Mouse (Mus musculus): ENCODE data around the gene Ilf2.

Gene Ilf2

DNA sequence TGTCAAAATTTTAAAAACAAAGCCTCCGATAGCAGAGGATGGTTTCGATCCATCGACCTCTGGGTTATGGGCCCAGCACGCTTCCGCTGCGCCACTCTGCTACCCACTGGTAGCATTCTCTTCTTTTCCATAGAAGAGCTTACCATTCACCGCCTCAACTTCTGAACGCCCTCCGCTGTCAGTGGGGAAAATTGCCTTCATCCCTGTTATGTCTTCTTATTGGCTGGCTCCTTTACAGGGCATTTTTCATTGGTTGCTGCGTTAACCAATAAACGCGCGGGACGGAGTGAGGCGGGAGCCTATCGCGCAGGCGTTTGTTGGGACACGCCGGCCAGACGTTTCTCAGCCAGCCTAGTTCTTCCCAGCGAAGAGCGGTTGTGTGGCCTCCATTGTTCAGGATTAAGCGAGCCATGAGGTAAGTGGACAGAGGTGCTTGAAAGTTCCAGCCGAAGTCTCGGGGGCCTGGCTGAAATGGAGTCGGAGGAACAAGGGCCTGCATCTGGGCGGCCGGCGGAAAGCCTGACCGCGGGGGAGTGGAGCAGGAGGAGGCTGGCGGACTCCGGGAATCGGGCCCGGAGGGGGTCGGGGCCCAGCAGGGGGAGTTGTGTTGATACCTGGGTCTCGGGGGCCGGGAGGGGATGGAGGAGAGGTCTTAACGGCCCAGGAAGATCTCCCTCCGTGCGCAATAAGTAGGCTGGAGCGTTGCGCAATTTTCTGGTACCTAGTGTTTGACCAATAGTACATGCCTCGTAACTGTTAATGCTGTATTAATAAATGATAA lies at the start of gene Ilf2:
Gene Ilf2 (plus strand): TSS at position 296 of the 781 bp plus-strand sequence.
- peak; percentile 97 for DNase-seq (ENCODE audit: low read depth, low spot score)

DNA sequence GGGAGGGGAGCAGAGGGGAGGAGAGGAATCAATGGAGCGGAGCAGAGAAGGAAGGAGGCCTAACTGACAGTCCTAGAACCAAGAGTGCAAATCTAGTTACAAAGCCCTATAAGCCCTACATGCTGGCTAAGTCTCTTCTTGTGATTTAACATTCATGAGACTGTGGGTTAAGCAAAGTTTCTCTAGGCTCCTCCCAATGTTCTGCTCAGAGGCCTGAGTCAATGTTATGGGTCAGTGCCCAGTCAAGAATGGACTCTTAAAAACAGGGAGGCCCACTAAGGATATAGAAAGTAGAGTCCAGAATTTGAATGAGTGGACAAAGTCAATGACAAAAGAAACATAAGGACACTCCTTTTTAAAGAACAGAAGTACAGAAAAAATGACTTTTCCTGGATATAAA lies 48.4 kb upstream of the Ilf2 start:
- no peak for DNase-seq (ENCODE audit: low read depth, low spot score)

DNA sequence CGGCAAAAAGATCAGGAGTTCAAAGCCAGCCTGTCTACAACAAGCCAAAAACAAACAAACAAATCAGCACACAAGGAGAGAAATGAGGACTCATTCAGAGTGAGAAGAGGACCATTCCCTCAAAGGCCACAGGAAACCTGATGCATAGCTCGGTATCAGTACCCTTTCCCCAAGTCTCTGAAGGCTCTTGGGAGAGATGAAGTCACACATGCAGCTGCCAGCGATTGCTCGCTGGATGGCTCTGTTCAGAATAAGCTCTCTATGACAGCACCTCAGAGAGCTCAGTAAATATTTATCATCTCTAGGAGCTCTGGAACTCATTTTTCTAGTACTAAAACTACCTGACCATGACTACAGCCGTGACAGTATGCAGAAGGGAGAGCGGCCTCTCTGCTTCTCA lies 47.7 kb upstream of the Ilf2 start:
- DNase-seq (ENCODE audit: low read depth, low spot score) = no peak

DNA sequence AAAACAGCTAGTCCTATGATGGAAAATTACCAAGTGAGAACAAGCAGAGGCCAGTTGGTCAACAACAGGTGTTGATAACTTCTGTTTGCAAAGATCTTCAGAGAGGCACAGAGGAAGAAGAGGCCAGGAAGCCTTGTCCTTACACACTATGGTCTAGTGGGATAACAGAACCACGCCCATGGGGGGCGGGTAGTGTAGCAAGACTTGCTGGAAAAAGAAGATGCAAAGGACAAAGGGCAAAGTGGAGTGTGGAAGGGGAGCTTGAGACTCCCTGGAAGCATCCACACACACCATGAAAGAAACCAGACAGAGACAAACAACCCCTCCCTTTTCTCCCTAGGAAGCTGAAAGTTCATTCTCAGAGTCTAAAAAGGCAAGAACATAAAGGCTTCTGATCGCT lies 46.4 kb upstream of the Ilf2 start:
- DNase-seq (ENCODE audit: low read depth, low spot score) = no peak

DNA sequence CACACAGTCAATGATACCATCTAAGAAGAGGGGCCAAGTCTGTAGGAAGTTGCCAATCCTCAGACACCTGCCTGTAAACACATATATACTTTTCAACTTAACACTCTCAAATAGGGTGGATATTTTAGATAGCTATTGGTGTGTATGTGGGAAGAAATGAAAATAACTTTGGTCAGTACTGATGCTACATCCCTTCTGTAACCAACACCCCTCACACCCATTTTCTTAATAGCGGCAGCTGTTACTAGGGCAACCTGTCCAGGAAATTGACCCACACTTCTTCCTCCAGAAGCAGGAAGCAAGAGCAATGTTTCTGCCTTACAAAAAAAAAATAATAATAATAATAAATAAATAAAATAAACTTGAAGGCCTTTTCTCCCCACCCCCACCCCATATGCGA lies 43.6 kb upstream of the Ilf2 start:
- no peak for DNase-seq (ENCODE audit: low read depth, low spot score)

DNA sequence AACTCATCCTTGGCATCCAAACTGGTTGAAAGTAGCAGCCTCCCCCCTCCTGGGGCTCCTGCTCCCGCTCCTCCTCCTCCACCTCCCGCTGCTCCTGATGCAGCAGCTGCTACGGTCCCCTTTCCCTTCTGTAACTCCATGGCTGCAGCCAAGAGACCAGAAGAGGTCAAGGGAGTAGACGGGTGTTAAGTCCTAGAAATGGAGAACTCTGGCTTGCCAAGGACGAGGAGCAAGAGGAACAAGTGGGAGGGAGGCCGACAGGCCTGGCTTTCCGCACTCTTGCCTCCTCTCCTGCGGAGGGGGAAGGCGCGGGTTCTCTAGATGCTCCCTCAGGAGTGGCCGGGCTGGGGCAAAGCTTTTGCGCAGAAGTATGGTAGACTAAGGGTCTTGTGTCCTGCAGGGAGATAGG lies 43.1 kb upstream of the Ilf2 start:
- no peak for DNase-seq (ENCODE audit: low read depth, low spot score)

DNA sequence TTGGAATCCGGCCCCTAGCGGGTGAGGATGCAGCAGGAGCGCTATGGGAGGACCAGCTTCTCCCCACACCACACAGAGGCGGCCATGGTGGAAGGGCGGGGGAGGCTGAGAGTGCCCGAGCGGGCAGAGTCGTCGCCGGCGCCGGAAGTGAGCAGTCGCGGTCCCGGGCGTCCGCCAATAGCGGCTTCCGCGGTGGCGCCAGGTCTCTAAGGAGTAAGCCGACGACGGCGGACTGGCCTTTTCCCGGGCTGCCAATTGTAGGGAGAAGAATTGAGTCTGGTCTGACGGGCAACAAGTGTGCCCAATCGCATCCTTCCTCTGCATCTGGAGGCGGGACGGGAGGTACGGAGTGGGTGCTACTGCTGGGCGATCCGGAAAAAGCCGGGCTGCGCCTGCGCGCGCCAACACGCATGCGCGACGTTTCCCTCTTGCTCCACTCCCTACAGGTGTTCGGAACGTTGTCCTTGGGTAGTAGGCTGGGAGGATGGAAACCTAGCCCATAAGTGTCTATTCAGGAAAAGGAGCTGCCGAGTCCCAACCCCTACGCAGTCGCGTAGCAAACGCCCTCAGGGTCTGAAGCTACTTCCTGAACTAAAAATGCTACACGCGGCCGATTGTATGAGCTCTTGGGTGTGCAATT lies 42.4 kb upstream of the Ilf2 start, which contains the start of gene Ints3:
Gene Ints3 (minus strand): TSS at position 242 of the 640 bp plus-strand sequence.
- peak; percentile 100 for DNase-seq (ENCODE audit: low read depth, low spot score)

DNA sequence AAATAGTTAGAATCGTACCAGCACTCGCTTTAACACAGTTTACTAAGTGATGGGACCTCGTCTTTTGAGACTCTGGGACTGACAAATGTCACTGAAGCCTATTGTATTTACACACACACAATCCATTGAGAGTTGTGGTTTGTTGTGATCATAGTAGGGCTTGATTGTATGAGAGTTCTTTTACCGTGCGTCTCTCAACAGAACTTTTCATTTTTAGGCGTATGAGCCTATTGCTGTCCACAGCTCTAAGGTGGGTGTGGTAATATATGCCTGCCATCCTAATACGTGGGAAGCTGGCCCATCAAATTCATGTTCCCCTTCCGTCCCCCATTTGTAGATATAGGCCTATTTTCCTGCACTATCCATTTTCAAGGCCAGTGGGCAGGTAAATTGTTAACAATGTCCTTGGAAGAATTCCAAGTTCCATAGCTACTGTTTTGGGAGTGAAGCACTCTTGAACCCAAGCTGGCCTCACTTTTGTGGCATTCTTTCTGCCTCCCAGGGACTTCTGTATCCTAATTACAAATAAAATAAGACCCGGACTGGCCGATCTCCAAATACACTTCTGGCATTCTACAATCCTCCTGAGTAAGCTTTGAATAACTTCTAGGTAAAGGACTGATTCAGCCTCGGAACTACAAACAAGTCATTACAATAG lies 41.7 kb upstream of the Ilf2 start:
- DNase-seq (ENCODE audit: low read depth, low spot score) = no peak

DNA sequence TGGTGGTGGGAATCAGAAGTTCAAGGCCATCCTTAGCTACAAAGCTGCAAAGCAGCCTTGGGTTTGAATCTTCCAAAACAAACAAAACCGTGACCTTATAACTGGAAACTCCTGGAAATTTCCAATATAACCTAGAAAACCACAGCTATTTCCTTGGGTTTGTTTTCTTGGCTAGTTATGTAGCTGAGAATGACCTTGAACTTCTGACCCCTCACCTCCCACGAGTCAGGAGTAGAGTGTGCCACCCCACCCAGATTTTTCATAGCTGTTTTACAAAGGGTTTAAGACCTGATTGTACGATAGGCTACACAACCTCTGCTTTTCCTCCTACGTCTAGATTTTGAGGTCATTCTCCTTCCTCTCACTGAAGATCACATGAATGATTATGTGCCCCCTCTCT lies 38.8 kb upstream of the Ilf2 start:
- DNase-seq (ENCODE audit: low read depth, low spot score) = no peak

DNA sequence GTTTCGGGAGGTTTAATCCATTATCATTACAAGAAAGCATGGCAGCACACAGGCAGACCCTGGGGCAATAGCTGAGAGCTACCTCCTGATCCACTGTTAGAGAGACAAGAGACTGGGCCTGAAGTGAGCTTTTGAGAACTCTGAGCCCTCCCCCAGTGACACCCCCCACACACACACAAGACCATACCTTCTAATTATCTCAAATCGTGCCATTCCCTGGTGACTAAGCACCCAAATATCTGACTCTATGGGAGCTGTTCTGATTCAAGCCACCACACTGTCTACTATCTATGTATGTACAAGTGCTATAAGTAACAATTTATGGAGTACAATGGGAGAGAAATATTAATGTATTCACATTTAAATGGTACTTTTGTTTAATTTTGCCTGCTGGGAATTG lies 35.2 kb upstream of the Ilf2 start:
- no peak for DNase-seq (ENCODE audit: low read depth, low spot score)

DNA sequence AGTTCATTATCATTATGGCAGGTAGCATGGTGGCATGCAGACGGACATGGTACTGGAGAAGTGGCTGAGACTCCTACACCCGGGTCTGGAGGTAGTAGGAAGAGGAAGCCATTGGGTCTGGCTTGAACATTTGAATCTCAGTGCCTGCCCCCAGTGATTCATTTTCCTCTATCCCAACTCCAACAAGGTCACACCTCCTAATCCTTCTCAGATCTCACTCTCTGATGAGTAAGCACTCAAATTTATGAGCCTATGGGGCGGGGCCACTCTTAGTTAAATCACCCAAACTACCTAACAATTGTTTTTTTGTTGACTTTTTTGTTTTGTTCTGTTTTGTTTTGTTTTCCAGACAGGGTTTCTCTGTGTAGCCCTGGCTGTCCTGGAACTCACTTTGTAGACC lies 31.9 kb upstream of the Ilf2 start:
- DNase-seq (ENCODE audit: low read depth, low spot score) = no peak

DNA sequence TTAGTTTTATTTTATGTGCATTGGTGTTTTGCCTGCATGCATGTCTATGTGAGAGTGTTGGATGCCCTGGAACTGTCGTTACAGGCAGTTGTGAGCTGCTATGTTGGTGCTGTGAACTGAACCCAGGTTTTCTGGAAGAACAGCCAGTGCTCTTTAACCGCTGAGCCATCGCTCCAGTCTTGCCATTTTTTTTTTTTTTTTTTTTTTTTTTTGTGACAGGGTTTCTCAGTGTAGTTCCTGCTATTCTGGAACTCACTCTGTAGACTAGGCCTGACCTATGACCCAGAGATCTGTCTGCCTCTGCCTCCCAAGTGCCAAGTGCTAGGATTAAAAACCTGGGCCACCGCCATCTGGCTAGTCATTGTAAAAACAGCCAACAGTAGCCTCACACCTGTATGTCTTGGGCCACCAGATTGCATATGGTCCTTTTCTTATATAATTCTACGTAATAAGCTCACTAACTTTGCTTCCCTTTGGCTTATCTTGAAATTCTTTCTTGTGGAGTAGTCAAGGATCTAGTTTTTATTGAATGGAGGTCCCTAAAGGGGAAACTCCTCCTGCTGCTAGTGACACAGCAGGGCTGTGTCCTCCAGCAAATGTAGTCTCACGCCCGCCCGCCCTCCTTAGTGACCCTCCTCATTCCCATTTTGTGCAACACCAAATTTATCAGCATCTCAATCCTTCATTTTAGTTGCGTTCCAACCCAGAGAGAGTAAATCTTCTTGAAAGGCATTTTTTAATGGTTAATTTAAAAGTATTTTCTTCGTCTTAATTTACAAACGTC lies 30.3 kb upstream of the Ilf2 start:
- no peak for DNase-seq (ENCODE audit: low read depth, low spot score)

DNA sequence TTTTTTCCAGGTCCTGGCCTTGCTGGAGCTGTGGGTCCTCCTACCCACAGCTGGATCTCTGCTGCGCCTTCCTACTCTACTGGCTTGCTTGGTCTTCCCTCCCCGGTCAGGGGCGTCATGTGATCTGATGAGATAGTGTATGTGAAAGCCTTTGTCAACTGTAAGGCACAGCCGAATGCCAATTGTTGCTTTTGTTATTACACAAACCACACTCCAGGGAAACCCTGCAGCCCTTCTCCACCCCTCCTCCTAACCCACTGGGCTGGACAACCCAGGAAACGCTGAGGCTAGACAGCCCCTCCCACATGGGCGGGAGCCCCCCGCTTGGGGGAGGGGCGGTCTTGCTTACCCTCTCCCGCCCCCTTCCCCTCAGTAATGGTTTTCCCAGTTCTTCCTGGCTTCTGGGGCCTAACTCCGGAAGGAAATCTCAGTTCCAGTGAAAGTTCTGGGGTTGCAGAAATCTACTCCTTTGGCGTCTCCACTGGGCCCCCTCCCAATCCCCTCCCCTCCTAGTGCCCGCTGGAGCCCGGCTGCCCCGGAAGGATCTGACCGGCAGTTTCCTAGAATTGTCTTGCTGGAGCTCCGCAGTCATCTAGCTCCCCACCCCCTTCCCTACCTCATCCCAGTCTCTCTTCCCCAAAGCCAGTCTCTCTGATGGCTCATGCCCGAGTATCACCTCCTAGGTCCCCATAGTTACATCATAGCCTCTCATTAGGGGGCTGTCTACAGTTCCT lies 29.4 kb upstream of the Ilf2 start:
- peak; percentile 62 for DNase-seq (ENCODE audit: low read depth, low spot score)

DNA sequence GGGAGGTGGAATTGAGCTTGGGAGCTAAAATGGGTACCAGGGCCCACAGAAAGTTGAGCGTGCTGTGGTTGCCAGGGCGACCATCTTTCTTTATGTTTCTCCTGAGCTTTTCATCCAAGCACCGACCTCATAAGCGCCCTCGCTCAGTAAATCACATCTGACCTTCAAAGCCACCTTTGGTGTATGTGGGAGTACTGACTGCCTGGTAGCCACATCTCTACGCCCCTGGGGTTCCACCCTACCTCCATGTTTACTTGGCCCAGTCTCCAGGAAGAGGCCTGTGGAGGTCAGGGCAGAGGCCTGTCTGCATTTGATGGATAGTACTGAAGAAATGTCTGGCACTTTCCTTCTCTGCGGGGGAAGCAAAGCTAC lies 28.8 kb upstream of the Ilf2 start:
- no peak for DNase-seq (ENCODE audit: low read depth, low spot score)

DNA sequence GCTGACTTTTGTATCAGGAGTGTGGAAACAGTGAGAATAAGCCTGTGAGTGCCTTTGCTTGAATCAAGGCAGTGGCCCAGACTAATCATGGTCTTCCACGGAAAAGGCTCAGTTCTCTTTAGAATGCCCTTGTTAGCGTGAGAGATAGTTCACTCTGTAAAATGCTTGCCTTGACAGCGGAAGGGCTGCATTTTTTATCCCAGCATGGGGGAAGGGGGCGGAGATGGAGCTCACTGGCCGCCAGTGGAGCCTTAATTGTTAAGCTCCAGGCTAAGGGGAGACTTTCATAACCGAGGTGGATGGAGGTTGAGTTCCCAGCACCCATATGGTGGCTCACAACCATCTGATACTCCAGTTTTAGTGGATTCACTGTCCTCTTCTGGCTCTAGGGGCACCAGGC lies 27.3 kb upstream of the Ilf2 start:
- no peak for DNase-seq (ENCODE audit: low read depth, low spot score)

DNA sequence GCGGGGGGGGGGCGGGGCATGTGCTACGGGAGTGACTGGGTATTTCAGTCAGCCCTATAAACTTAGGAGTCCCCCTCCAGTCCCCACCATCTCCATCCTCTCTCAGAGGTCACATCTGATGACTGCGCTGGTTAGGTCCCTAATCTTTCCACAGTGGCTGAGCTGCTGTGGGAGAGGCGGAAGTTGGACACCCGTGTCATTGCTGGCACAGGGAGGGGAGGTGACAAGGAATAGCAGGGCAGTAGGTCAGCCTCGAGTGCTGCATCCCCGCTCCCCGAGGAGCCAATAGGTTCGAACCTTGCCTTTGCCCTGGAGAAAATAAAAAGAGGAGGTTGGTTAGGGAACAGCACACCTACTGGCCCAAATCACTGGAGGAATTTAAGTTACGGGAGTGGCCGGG lies 25.1 kb upstream of the Ilf2 start:
- DNase-seq (ENCODE audit: low read depth, low spot score) = no peak

DNA sequence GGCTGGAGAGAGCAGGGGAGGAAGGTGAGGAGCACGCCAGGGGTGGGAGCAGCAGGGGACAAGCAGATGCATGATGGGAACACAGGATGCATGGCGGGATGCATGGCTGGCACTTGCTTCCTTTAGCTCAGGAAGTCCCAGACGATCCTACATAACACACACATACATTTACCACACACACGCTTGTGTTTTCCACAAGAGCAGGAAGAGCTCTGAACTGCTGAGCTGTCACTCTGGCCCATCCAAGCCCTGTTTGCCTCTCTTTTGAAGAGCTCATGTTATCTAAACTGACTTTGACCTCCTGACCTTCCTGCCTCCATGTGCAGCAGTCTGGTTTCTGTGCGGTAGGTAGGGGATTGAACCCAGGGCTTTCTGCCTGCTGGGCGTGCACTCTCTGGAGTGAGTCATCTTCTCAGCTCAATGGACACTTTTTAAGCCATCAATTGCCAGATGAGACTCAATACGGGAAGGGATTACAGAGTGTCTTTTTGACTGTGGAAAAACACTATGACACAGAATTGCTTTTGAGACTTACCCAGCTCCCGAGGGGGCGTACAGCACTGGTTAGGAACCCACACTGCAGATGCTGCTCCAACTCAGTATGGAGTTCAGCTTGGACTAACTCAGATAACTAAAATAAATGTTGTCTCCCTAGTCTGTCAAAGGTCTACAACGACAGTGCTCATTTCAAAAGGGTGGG lies 24.4 kb upstream of the Ilf2 start:
- no peak for DNase-seq (ENCODE audit: low read depth, low spot score)

DNA sequence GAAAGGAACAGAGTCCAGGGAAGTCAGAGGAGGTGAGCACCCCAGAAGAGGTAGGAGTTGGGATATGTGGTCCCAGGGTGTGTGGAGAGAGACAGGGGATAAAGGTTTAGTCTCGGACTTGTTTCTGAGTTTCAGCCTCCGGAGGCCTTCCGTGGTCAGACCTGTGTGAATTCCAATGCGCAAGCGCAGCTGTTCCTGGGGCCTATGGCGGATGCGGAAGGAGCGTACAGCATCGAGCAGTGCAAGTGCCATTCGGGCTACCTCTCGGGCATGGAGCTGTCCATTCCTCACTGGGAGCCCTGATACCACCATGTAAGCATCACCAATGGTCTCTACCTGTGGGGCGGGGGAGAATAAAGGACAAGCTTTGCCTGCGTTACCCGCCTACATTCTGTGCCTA lies 21.0 kb upstream of the Ilf2 start:
- no peak for DNase-seq (ENCODE audit: low read depth, low spot score)

DNA sequence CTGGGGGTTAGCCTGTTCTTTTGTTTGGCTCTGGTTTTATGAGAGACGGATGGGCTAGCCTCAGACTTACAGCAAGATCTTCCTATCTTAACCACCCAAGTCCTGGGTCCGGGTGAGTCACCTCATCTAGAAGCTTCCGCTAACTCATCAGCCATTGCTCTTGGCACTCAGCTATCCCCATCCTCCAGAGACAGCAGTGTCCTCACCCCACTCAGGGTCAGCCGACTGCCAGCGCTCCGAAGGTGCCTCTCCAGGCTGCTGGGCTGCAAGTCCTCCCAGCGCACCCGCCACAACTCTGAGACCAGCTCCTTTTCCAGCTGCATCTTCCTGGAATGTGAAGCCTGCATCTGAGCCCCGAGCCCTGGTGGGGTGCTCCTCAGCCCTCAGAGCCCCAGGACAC lies 16.2 kb upstream of the Ilf2 start:
- DNase-seq (ENCODE audit: low read depth, low spot score) = no peak

DNA sequence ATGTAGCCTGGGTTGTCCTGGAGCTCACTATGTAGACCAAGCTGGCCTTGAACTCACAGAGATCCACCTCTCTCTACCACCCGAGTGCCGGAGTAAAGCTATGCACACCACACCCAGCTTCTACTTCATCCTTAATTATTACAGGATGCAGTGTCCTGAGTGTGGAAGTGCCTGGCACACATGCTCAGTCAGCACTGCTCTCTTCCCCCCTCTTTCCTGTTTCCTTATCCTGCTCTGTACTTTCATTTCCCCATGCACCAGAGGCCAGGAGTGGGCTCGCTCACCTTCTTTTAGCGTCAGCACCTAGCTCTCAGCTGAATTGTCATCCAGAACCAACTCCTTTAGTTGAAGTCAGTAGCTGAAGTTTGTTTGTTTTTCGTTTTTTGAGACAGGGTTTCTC lies 15.6 kb upstream of the Ilf2 start:
- DNase-seq (ENCODE audit: low read depth, low spot score) = no peak

DNA sequence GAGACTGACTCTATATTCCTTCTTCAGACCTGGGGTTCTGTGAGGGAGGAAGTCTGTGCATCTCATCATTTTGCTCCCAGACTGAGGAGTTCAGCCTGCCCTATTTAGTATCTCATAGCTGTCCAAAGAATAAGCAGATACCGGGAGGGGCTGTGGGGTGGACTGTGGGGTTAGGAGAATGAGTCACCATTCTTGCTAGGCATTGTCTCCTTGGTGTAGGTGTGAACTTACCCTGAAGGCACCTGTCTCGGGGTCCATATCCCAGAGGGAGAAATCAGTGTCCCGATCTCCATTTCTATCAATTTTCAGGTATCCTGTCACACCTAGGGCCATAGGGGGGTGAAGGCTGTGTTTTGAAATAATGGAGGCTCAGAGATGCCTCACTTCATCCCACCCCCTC lies 14.0 kb upstream of the Ilf2 start:
- no peak for DNase-seq (ENCODE audit: low read depth, low spot score)

All from brain, embryonic 18.5 days (tissue).